Mouse (Mus musculus): ENCODE data around the gene Tfb2m.

GRCm38 (mm10) chr1:179583090-179583489 lies 37.0 kb upstream of the Tfb2m start:
- TF ChIP-seq CTCF (IDR thresholded peaks at IDR 0.05; ENCODE audit: borderline replicate concordance, extremely low read depth, insufficient read depth, insufficient read length) = no peak
- no peak for TF ChIP-seq POLR2A (IDR thresholded peaks at IDR 0.05; ENCODE audit: borderline replicate concordance, extremely low read depth, insufficient read depth, insufficient read length, poor library complexity, severe bottlenecking)

Measured in brain, embryonic 14.5 days (tissue).